ENCODE assay signal across 8 mouse cellular contexts in the genomic region with DNA sequence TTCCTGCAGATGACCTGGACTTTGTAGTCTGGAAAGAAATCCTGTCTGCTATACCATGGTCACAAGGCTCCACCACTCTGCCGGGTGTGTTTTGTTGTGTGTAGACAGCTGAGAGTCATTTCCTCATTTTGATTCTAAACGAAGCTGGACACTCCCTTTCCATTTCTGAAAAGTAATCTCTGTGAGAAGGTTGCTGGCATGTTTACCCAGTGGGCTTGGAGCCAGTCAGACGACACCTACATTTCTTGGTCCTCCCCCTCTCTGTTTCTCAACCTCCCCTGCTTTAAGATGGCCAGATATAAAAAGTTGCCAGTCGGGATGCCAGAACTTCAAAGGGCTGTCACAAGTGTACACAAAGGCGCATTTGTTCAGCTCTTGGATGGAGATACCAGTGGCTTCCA.
A peak's percentile ranks its signal among the peaks of the same experiment; 100 is the strongest.
DNase-seq lines count a peak whose midpoint lies in the region; ATAC-seq lines count a peak whose summit lies in the region.

No protein-coding gene starts in this region.

- H3K9ac ChIP-seq in kidney, embryonic 14.5 days (ENCODE audit: low read depth, low read length), result no peak overlapping the region
- no peak overlapping the region for H3K9ac ChIP-seq in intestine, embryonic 15.5 days
- no peak overlapping the region for H3K9ac ChIP-seq in stomach, embryonic 15.5 days

- no peak for DNase-seq in kidney, postnatal 25 days
- peak; percentile 50 for DNase-seq in embryonic facial prominence, embryonic 10.5 days (ENCODE audit: low spot score)
- DNase-seq in gastrocnemius, adult 8-10 months (ENCODE audit: low spot score in 2 of 2), result no peak
- DNase-seq in layer of hippocampus, postnatal 25 days (ENCODE audit: extremely low spot score in 1 of 2, low spot score in 1 of 2), result no peak

- H3K9me3 ChIP-seq in kidney, embryonic 14.5 days (ENCODE audit: control insufficient read depth, low read length), result no peaks in the 10 kb centered on the region
- no peaks in the 10 kb centered on the region for H3K9me3 ChIP-seq in embryonic facial prominence, embryonic 10.5 days
- no peaks in the 10 kb centered on the region for H3K9me3 ChIP-seq in intestine, embryonic 15.5 days
- H3K9me3 ChIP-seq in stomach, embryonic 15.5 days, result no peaks in the 10 kb centered on the region

- no peaks in the 10 kb centered on the region for H3K27me3 ChIP-seq in kidney, embryonic 14.5 days (ENCODE audit: control insufficient read depth, insufficient read depth, low read length)
- no peaks in the 10 kb centered on the region for H3K27me3 ChIP-seq in embryonic facial prominence, embryonic 10.5 days (replicated peaks; ENCODE audit: low read depth, poor library complexity, severe bottlenecking)
- H3K27me3 ChIP-seq in intestine, embryonic 15.5 days (replicated peaks), result no peaks in the 10 kb centered on the region
- no peaks in the 10 kb centered on the region for H3K27me3 ChIP-seq in stomach, embryonic 15.5 days (replicated peaks)

- H3K4me2 ChIP-seq in kidney, embryonic 14.5 days (replicated peaks; ENCODE audit: low read depth, low read length), result no peak overlapping the region
- no peak overlapping the region; the same call in 1 of the 2 replicates for H3K4me2 ChIP-seq in intestine, embryonic 15.5 days (replicated peaks)
- H3K4me2 ChIP-seq in stomach, embryonic 15.5 days, result no peak overlapping the region; the same call in 1 of the 2 replicates

- H3K36me3 ChIP-seq in kidney, embryonic 14.5 days (ENCODE audit: control insufficient read depth, insufficient read depth, low read length), result no peaks in the 10 kb centered on the region
- H3K36me3 ChIP-seq in embryonic facial prominence, embryonic 10.5 days (replicated peaks), result no peaks in the 10 kb centered on the region
- H3K36me3 ChIP-seq in intestine, embryonic 15.5 days, result no peaks in the 10 kb centered on the region
- no peaks in the 10 kb centered on the region for H3K36me3 ChIP-seq in stomach, embryonic 15.5 days

- WGBS in kidney, embryonic 14.5 days, result 7% methylated on average over 5 of the region's 5 CpGs
- 18% methylated on average over 5 of the region's 5 CpGs for WGBS in embryonic facial prominence, embryonic 10.5 days
- 13% methylated on average over 5 of the region's 5 CpGs for WGBS in intestine, embryonic 15.5 days
- 10% methylated on average over 5 of the region's 5 CpGs for WGBS in stomach, embryonic 15.5 days

- ATAC-seq in kidney, embryonic 14.5 days (ENCODE audit: low FRiP score, low TSS enrichment), result peak; percentile 85
- ATAC-seq in intestine, embryonic 15.5 days, result peak; percentile 78
- ATAC-seq in stomach, embryonic 15.5 days (ENCODE audit: insufficient read depth, low FRiP score, low read depth), result peak; percentile 65
- no peak for ATAC-seq in CD4-positive, CD25-positive, alpha-beta regulatory T cell, adult 4 months

- H3K27ac ChIP-seq in kidney, embryonic 14.5 days (ENCODE audit: low read depth, low read length), result peak overlapping the region; percentile 42; the same call in 1 of the 2 replicates
- no peak overlapping the region for H3K27ac ChIP-seq in embryonic facial prominence, embryonic 10.5 days (replicated peaks)
- H3K27ac ChIP-seq in intestine, embryonic 15.5 days, result no peak overlapping the region
- peak overlapping the region; percentile 64; the same call in 1 of the 2 replicates for H3K27ac ChIP-seq in stomach, embryonic 15.5 days

- H3K4me3 ChIP-seq in kidney, embryonic 14.5 days (ENCODE audit: low read length), result no peak overlapping the region
- no peak overlapping the region for H3K4me3 ChIP-seq in embryonic facial prominence, embryonic 10.5 days
- H3K4me3 ChIP-seq in intestine, embryonic 15.5 days (replicated peaks), result no peak overlapping the region
- no peak overlapping the region for H3K4me3 ChIP-seq in stomach, embryonic 15.5 days (replicated peaks)

- H3K4me1 ChIP-seq in kidney, embryonic 14.5 days (ENCODE audit: control insufficient read depth, insufficient read depth, low read length), result no peaks in the 10 kb centered on the region
- peaks cover 8% of the 10 kb centered on the region for H3K4me1 ChIP-seq in embryonic facial prominence, embryonic 10.5 days
- H3K4me1 ChIP-seq in intestine, embryonic 15.5 days (replicated peaks), result no peaks in the 10 kb centered on the region
- no peaks in the 10 kb centered on the region; the same call in 1 of the 2 replicates for H3K4me1 ChIP-seq in stomach, embryonic 15.5 days

Comparison
In these comparisons a context has a peak if more than half of its experiments do, and no peak if none do; other contexts are left out.
1. H3K27ac ChIP-seq: peak in kidney, embryonic 14.5 days (single experiment) and stomach, embryonic 15.5 days (single experiment); none in embryonic facial prominence, embryonic 10.5 days (single experiment) and intestine, embryonic 15.5 days (single experiment).